Mouse (Mus musculus): ENCODE measurements around the gene Trcg1.

Trcg1 gene

GRCm38 (mm10) chr9:57262795-57263684 is 26.7 kb downstream of the Trcg1 start:
- DNase-seq: no peak

DNA sequence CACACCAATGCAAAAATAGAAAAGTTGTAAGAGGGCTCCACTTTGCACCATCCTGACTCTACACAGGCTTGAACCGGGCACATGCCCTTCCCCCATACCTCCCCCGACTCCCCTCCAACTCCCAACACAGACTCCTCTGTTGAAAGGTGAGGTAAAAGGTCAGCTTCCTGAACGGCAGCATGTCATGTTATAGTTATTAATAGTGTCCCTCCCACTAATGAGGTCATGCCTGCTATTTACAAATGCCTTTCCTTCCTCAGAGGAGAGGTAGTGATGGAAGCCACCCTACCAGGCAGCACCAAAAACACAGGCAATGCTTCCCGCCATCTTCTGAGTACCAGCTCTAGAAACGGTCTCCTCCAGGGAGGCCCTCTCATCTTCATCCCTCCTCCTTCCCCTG is 28.8 kb downstream of the Trcg1 start:
- no peak for DNase-seq

DNA sequence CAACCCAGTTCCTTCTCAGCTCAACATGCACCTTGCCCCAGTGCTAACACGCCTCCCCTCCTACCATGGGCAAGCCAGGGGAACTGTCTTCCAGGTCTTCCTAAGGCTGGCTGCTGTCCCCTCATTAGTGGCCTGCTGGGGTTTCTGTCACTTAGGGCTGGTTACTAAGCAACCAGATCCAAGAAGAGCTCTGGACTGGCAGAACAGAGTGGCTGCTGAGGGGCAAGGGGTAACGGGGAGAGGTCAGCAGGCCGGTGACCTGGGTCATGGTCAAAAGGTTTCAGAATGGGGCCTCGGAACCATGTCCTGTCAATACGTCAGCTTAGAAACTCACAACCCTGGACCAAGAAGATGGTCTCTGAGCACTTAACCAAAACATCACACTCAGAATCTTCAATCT is 31.1 kb downstream of the Trcg1 start:
- no peak for DNase-seq

- DNase-seq: no peak
These were observed 31.7 kb downstream of the Trcg1 start for GRCm38 (mm10) chr9:57268078-57268477.

- DNase-seq: peak; percentile 49
These were observed 32.2 kb downstream of the Trcg1 start for GRCm38 (mm10) chr9:57268575-57268974.

DNA sequence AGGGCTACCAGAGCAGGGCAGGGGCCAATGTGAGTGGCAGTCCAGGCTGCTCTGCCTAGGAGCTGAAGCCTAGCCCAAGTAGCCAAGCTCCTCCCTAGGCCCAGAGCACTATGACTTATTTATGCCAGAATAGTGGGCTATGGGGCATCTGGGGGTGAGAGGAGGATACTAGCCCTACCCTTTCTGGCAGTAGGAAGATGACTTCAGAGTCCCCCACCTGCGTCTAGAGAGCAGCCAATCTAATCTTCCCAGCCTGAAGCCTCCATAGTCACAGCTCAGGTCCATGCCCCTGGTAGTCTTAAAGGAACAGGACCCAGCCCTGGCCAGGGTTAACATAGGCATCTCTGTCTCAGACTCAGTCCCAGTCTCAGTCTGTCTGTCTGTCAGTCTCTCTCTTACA is 33.0 kb downstream of the Trcg1 start:
- DNase-seq: no peak

- no peak for DNase-seq
These were observed 34.0 kb downstream of the Trcg1 start for GRCm38 (mm10) chr9:57270399-57270798.

DNA sequence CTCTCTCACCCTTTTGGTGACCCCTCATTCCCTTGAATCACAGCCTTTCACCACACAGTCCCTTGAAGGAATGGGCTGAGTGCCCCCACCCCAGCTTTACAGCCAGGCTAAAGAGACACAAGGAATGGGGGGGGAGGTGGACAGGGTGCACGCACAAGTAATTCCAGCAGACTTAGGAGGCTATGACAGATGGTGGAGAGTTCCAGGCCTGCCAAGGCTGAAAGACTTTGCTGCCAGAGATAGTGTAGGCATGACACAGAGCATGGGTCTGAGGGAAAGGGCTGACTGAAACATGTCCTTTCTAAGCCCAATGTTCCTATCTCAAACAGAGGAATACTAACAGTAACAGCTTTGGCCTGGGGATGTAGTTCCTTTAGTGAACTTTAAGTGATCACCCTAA is 34.7 kb downstream of the Trcg1 start:
- DNase-seq: no peak

DNA sequence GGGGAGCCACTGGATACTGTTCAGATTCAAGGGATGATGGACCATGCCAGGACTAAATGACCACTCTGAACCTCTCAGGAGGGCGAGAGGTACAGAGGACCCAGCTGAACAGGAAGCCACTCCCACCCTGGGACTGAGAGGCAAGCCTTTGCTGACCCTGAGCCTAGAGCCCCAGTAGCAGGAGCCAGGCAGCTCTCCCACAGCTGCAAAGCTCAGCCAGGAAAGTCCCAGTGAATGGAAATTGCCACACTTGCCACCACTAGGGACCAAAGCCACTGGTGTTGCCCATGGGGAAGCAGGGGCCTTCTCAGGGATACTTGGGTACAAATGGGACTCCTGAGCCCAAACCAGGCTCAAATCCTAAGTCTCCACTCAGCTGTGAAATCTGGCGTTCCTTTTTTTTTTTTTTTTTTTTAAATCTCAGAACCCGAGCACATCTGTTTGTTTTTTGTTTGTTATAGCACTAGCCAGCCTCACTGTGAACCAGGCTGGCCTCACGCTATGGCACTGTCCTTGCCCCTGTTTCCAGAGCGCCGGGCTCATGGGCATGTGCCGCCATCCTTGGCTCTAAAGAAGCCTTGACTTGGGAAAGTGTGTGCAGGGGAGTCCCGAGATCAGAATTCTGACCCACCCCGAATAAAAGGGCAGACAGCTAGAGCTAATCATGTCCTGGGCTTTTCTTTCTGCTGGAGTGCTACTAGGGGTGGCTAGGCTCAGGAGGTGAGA is 35.6 kb downstream of the Trcg1 start:
- DNase-seq: no peak

DNA sequence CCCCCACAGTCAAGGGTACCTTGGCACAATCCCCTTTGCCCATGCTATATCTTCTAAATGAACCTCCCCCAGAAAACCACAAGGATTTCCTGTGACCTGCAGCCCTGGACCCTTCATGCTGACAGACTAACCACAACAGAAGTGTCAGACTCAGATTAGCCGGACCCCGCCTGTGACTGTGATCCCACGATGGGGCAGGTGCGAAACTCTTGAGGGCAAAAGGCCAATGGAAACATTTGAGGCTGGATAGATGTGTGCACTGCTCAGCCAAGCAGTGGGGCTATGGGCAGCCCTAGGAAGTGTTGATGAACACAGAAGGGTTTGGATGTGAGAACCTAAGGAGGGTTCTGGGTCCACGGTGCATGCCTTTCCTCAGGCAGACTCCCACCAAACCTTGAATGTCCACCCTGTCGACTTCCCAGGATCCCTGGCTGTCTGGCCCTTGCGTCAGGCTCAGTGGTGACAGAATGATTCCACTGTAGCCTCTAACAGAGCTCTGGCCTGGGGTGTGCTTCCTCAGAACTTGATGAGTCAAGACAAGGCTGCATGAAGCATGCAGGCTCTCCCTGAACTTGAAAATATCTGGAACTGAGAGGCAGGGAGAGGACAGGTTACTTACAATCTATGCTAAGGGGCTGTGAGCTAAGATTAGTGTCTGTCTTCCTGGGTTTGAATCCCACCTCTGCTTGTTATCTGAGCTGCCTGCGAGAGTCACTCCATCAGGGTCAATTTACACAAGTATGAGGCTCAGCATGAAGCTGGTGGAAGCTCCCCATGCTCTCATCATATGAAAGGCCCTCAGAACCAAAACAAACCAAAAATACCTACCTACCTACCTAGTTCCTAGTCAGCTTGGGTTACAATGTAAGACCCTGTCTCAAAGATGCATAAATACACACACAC is 36.8 kb downstream of the Trcg1 start:
- DNase-seq: peak; percentile 52

- DNase-seq: no peak
These were observed 37.6 kb downstream of the Trcg1 start for GRCm38 (mm10) chr9:57273805-57274494.

DNA sequence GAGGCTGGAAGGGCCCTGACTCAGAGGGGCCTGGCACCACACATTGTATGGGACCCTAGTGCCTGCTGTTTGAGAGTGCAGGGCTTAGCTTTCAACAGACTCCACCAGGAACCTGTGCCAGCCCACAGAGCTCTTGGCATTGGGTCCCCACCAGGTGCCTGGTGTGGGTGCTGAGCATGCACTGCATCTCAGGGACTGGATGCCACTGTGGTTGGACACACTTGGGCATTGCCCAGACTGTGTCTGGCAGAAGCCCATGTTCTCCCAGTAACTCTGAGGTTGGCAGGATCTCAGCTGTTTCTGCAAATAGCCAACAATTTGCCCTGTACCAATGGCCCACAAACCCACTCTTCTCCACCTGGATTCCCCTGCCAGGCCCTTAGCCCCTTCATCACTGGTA is 40.0 kb downstream of the Trcg1 start:
- DNase-seq: no peak

DNA sequence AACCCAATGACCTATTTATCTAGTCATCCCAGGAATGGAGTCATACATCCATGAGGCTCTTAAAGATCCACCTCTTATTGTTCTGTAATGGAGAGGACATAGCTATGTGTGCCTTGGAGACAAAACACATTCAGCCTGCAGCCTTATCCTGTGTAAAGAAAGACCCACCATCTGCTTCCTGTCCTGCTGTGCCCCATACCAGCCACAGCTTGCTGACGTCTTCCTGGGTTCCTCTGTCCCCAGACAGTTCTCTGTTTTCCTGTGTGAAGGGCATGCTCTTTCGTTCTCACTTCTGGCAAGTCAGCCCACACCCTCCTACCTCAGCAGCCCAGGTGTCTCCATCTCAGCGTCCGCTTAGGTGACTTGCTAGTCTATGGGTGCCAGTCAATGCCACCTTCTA is 41.9 kb downstream of the Trcg1 start:
- peak; percentile 64 for DNase-seq

GRCm38 (mm10) chr9:57279441-57279840 is 43.1 kb downstream of the Trcg1 start:
- DNase-seq: no peak

DNA sequence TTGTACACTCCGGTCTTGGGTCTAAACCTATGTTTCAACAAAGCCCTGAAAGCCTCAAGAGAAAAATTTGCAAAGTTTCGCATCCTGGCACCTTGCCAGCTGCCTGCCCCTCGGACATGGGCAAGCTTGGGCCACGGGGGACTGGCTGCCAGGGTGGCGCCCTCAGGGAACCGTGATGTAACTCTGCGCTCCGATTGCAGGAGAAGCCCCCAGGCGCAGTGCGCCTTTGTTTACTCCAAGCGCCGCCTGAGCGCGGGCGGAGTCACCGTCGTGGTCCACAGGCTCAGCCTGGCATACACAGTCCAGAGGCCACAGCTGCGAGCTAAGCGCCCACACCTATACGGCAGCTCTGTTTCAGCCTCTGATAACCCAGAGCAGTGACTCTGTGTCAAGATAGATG is 45.2 kb downstream of the Trcg1 start:
- DNase-seq: peak; percentile 40

GRCm38 (mm10) chr9:57282686-57283085 is 46.3 kb downstream of the Trcg1 start:
- DNase-seq: no peak

DNA sequence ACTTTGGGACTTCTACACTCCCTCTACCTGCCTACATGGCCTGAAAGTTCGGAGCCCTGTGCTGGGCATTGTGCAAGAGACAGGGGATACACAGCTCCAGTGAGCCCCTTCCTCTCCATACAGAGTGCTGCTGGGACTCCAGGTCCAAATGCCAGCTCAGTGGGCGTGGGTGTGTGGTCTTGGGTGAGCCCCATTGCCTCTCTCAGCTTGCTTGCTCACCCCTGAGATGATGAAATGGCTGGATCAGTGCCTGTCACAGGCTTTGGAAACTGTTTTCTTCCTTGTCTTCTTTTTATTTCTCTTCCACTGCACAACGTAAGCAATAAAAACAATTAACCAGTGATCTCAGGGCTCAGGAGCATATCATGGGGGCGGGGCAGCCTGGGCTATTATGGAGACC is 47.0 kb downstream of the Trcg1 start:
- DNase-seq: no peak

- DNase-seq: no peak
These were observed 50.8 kb downstream of the Trcg1 start for GRCm38 (mm10) chr9:57287183-57287582.

GRCm38 (mm10) chr9:57294905-57295304 is 58.5 kb downstream of the Trcg1 start:
- DNase-seq: no peak

GRCm38 (mm10) chr9:57295666-57296065 is 59.3 kb downstream of the Trcg1 start:
- DNase-seq: no peak

DNA sequence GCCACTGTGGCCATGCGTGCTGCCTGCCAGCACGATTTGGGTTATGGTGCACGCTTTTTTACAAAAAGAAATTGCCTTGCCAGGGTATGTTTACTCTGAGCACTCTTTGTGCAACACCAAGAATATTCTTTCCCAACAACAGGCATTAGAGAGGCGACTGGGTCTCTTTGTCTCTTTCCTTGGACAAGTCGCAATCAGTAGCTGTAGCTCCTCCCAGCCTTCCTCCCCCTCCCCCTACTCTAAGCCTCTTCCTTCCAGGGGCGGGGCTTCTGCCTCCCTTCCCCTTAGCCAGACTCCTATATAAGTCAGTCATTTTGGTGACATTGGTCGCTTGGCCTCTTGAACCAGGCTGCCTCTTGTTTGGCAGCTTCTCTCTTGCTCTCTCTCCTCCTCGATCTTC is 59.9 kb downstream of the Trcg1 start:
- DNase-seq: no peak

- DNase-seq: no peak
These were observed 61.6 kb downstream of the Trcg1 start for GRCm38 (mm10) chr9:57297938-57298337.

Data from thymus, postnatal 4 days (tissue).